Mouse (Mus musculus): ENCODE results near the gene Reg4.
A peak's percentile ranks its signal among the peaks of the same experiment; 100 is the strongest.

The Reg4 gene

DNA sequence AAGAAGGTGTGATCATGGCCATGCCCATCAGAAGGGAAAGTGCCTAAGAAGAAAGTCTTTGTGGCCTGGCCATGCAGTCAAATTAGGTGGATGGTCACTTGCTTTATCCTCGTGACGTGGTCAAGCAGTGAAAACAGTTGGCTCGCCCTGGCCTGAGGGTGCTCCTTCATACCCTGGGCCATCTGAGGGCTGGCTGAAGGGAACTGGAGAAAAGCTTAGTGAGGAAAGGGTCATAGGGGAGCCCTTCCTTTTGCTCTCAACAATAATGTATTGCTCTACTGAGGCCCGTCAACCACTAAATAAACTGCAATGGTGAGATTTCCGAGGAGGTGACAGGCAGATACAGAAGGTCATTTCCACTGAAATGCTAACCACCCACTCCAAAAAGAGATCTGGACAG is 15.3 kb downstream of the Reg4 start:
- no peak for DNase-seq (ENCODE audit: extremely low spot score)

DNA sequence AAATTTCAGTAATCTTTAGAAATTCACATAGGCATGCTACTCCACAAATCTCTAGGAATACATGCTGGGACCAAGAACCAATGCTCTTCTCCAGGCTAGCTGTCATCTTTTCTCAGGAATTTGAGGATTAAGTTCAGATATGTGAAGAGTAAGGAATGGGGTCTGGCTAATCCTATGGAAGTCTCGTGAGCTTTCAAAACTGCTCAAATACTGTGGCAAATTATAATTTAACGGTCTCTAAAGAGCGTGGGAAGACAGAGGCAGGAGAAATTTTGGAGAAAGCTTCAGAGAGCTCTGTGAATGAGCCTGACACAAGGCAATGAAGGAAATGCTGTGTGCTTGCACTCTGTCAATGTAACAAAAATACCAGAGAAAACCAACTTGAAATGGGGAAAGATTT is 16.2 kb downstream of the Reg4 start:
- DNase-seq (ENCODE audit: extremely low spot score) = no peak

DNA sequence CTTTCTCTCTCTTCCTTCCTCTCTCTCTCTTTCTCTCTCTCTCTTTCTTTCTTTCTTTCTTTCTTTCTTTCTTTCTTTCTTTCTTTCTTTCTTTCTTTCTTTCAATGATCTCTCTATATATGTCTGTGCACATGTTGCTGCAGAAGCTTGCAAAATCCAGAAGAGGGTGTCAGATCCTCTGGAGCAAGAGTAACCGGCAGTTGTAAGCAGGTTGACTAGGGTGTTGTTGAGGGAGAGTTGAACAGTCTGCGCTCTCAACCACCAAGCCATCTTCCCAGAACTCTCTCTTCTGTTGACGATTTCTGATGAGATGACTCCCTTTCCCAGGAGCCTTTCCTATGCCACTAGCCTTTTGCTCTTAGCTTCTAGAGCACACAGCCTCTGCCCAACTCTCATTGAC is 20.1 kb downstream of the Reg4 start:
- DNase-seq (ENCODE audit: extremely low spot score) = no peak

DNA sequence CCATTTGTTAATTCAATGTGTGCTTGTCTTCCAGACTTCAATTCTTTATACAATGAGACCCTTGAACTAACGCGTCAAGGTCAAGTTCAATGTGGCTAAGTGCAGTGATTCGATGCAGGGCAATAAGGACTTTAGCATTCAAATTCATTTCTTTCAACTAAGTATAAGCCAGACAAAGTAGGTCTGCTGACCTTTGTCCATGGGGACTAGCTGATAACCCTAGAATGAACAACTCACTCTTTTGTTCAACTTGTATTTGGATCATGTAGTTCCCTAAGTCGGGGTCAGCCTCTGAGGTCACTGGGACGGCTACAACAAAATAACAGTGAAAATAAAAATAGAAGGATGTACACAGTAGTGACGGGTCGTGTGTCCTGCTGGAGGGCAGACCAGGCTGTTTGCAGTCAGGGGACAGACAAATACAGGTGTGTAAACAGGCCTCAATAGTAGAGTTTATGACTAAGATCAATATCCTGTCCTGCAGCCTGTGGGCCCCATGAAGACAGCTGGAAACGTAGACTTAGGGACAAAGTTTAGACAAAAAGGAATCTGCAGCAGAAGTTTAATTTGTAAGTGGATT is 20.6 kb downstream of the Reg4 start:
- DNase-seq (ENCODE audit: extremely low spot score) = no peak

GRCm38 (mm10) chr3:98245892-98246291 is 23.9 kb downstream of the Reg4 start:
- DNase-seq (ENCODE audit: extremely low spot score) = no peak

GRCm38 (mm10) chr3:98246985-98247751 is 25.2 kb downstream of the Reg4 start:
- peak; percentile 40 for DNase-seq (ENCODE audit: extremely low spot score)

DNA sequence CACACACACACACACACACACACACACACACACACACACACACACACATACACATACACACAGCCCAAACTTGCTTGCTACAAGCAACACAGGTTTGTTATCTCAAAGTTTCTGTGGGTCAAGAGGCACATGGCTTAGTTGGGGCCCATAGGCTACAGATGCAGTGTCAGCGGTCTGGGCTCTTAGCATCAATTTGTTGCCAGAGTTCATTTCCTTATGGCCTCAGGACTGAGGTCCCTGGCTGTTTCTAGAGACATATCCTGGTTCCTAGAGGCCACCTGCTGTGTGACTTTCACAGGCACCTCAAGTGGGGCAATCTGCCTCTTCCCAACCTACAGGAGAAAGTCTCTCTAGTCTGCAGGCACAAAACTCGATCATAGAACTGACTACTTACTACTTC is 27.4 kb downstream of the Reg4 start:
- DNase-seq (ENCODE audit: extremely low spot score) = no peak

- DNase-seq (ENCODE audit: extremely low spot score) = no peak
Observed at GRCm38 (mm10) chr3:98249833-98250448, 28.0 kb downstream of the Reg4 start.

GRCm38 (mm10) chr3:98254059-98254458 is 32.1 kb downstream of the Reg4 start:
- no peak for DNase-seq (ENCODE audit: extremely low spot score)

GRCm38 (mm10) chr3:98254656-98255583 is 33.0 kb downstream of the Reg4 start:
- no peak for DNase-seq (ENCODE audit: extremely low spot score)

- DNase-seq (ENCODE audit: extremely low spot score) = no peak
Observed at GRCm38 (mm10) chr3:98258723-98259122, 36.8 kb downstream of the Reg4 start.

DNA sequence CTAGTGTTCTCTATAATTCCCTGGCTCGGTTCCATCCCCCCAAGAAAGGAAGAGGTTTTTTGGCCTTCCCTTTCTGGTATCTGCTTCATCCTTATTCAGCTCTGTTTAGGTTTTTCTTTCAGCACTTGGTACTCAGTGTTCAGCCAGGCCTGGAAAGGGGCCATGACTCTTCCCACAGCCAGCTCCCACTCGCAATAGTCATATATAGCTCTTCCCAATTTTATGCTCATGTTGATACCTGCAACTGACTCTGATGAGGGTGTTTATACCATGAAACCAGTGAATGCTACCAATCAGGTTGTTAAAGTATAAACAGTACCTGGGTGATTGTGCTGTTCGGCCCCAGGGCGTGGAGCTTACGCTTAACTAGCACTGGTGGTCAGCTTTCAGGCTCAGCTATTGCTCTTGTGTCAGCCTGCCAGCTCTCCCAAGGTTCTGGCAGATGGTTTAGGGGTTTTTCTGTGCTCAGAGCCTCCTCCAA is 37.4 kb downstream of the Reg4 start:
- DNase-seq (ENCODE audit: extremely low spot score) = no peak

GRCm38 (mm10) chr3:98260534-98260933 is 38.6 kb downstream of the Reg4 start:
- no peak for DNase-seq (ENCODE audit: extremely low spot score)

DNA sequence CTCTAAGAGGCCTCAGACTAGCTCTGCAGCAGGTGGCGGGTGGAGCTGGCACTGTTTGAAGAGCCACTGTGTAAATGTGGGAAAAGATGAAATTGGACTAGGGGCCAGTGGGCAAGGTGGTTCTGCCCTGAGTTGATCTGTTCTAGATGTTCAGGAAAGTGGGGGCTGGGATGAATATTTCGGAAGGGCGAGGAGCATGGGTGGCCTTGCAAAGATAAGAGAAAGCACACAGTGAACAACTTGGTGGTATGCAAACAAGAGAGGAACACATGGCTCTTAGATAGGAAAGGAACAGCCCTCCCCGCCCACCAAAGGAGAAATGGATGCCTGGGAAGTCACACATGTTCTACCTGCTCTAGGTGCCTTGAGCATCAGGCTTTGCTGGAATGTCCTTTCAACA is 39.5 kb downstream of the Reg4 start:
- DNase-seq (ENCODE audit: extremely low spot score) = no peak

DNA sequence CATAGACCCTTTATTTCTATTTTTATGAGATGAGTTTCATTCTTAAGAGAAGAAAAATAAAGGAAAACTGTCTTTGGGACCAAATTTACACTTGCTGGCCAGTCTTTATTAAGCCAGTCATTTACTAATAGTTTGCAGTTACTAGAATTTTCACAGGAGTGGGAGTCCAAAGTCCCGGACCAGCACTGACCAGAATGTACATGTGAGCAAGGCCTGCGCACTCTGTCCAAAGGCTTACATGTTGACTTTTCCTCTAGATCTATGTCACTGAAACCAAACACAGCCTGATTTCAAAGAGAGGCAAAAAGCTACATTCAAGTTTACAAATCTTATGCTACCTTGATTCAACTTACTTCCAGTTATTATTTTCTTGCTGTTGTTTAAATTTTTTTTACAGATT is 40.2 kb downstream of the Reg4 start:
- DNase-seq (ENCODE audit: extremely low spot score) = no peak

DNA sequence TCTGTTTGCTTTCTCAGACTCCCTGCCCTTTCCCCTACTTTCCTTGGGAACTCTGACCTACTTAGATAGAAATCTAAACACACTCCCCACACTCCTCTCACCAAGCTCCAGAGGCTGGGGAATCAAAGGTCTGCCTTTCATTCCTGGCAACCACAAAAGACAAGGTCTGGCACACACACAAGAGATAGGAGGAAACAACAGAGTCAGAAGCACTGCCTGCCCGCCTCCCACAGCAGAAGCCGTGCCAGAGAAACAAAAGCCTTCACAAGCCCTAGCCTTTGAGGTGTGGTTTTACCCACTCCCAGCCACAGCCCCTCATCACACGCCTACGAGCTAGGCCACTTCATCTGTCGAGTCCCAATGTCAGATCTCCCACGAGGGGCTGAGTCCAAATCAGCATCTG is 45.3 kb downstream of the Reg4 start:
- DNase-seq (ENCODE audit: extremely low spot score) = no peak

GRCm38 (mm10) chr3:98273623-98274398 is 51.9 kb downstream of the Reg4 start:
- no peak for DNase-seq (ENCODE audit: extremely low spot score)

GRCm38 (mm10) chr3:98279682-98280081 is 57.7 kb downstream of the Reg4 start:
- DNase-seq (ENCODE audit: extremely low spot score) = no peak

GRCm38 (mm10) chr3:98280204-98280932 is 58.4 kb downstream of the Reg4 start, which contains the start of gene Hmgcs2:
Gene Hmgcs2 (plus strand): TSS chr3:98280435.
- no peak for DNase-seq (ENCODE audit: extremely low spot score)

GRCm38 (mm10) chr3:98280933-98281678 is 59.1 kb downstream of the Reg4 start:
- DNase-seq (ENCODE audit: extremely low spot score) = peak; percentile 62
